Mouse (Mus musculus): ENCODE results near the gene Rps29. TPM values are rescaled to one million over a fixed set of nuclear protein-coding genes. Genes with fewer than 3 reads are reported as not detected.
"Not testable (repeated sequence)": the region's sequence is repeated elsewhere in the genome, so short reads cannot be mapped to it uniquely, and the experiment has no call there.

Gene Rps29
- 940 TPM for polyA plus RNA-seq (2021)

GRCm38 (mm10) chr12:69158765-69159577 lies at the start of gene Rps29:
Rps29 (minus strand) TSS chr12:69159186.
- DNase-seq (ENCODE audit: low read depth, low spot score) (peak; percentile 97), ATAC-seq (peak; percentile 93)
- POLR2A ChIA-PET; H3K27me3 ChIP-seq; in situ Hi-C loops (cut with MboI; ENCODE audit: low pct_unique_long_range_greater_than_20kb): not testable (repeated sequence)
- CTCF ChIA-PET: interaction anchor here (1.6 kb wide), 1 partner anchor 10 kb away, joined by 3 read pairs; no protein-coding TSS in a partner anchor

- in situ Hi-C loops (cut with MboI; ENCODE audit: low pct_unique_long_range_greater_than_20kb): loop anchor here (25.0 kb wide), 1 partner anchor 379 kb away; the partner anchor contains the start of gene Vcpkmt
- TF ChIP-seq CTCF (IDR thresholded peaks at IDR 0.05): peak; percentile 59
- H3K27me3 ChIP-seq: no peaks in the 10 kb centered on the region
- CTCF ChIA-PET: no interaction called here
- POLR2A ChIA-PET: no interaction called here
- ATAC-seq (no peak), DNase-seq (ENCODE audit: low read depth, low spot score) (no peak)
Observed at GRCm38 (mm10) chr12:69208520-69208919, 49.5 kb upstream of the Rps29 start.

GRCm38 (mm10) chr12:69207926-69208325 lies 48.9 kb upstream of the Rps29 start:
- in situ Hi-C loops (cut with MboI; ENCODE audit: low pct_unique_long_range_greater_than_20kb): loop anchor here (25.0 kb wide), 1 partner anchor 379 kb away; the partner anchor contains the start of gene Vcpkmt

GRCm38 (mm10) chr12:69207396-69207795 lies 48.4 kb upstream of the Rps29 start:
- POLR2A ChIA-PET: no interaction called here
- no peaks in the 10 kb centered on the region for H3K27me3 ChIP-seq
- ATAC-seq (no peak), DNase-seq (ENCODE audit: low read depth, low spot score) (no peak)
- in situ Hi-C loops (cut with MboI; ENCODE audit: low pct_unique_long_range_greater_than_20kb): loop anchor here (25.0 kb wide), 1 partner anchor 380 kb away; the partner anchor contains the start of gene Vcpkmt
- no peak for TF ChIP-seq CTCF (IDR thresholded peaks at IDR 0.05)
- CTCF ChIA-PET: no interaction called here

More at GRCm38 (mm10) chr12:69207926-69208325, 48.9 kb upstream of the Rps29 start:
- H3K27me3 ChIP-seq: no peaks in the 10 kb centered on the region
- no peak for TF ChIP-seq CTCF (IDR thresholded peaks at IDR 0.05)
- ChIA-PET CTCF (no interaction called here), POLR2A (no interaction called here)
- ATAC-seq (no peak), DNase-seq (ENCODE audit: low read depth, low spot score) (no peak)

DNA sequence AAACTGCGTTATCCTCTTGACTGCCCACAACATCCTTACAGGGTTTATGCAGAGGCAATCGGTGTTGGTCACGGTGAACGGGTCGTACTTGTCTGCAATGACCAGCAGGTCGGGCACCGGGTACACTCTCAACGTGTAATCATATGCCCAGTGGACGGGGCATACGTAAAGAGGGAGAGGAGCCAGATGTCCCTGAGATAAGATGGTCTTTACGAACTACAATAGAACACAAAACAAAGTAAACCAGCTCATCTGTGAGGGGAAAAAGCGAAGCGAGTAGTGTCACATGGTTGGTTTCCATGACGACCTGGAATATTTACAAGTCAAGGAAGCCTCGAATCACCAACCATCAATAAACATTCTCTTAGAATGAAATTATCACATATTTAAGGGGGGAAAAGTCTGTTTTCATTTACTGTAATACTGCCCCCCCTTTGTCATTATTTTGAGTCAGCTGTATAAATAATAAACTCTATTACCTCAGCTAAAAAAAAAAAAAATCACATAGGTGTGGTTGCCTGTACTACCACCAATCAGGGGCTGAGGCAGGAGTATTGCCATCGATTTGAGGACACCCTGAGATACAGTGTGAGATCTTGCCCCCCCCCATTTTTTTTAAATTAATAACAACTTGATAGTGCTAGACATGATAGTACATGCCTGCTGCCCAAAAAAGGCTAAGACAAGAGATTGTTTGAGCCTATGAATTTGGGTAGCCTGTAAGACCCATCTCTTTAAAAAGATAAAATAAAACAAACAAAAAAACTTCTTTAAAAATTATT lies 45.3 kb upstream of the Rps29 start, which contains the start of gene Gm49384:
TSS of gene Gm49384 (minus strand) at position 216 of the 782 bp plus-strand sequence.
- H3K27me3 ChIP-seq: no peaks in the 10 kb centered on the region
- CTCF ChIA-PET: no interaction called here
- no peak for TF ChIP-seq CTCF (IDR thresholded peaks at IDR 0.05)
- in situ Hi-C loops (cut with MboI; ENCODE audit: low pct_unique_long_range_greater_than_20kb): loop anchor here (25.0 kb wide), 1 partner anchor 383 kb away; the partner anchor contains the start of gene Vcpkmt
- no peak for ATAC-seq
- POLR2A ChIA-PET: no interaction called here
- DNase-seq (ENCODE audit: low read depth, low spot score): no peak

DNA sequence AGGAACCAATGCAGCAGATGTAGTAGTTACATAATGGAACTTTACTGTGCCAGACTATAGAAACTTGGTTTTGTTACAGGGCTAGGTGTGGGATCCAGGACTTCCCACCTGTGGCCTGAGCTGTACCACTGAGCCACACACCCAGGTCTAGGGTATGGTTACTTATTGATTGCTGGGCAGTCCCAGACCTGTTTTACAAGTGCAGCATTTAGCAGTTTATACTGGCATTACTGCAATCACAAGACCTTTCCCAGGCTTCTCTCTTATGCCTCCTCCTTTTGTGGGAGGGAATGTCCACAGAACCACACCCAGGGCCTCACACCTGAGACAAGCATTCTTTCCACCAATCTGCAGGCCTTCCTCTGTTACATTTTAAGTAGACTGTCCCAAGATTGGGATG lies 40.0 kb upstream of the Rps29 start:
- no peak for ATAC-seq
- no peak for DNase-seq (ENCODE audit: low read depth, low spot score)
- in situ Hi-C loops (cut with MboI; ENCODE audit: low pct_unique_long_range_greater_than_20kb): no loop called here
- POLR2A ChIA-PET: no interaction called here
- CTCF ChIA-PET: no interaction called here
- no peaks in the 10 kb centered on the region for H3K27me3 ChIP-seq
- no peak for TF ChIP-seq CTCF (IDR thresholded peaks at IDR 0.05)

DNA sequence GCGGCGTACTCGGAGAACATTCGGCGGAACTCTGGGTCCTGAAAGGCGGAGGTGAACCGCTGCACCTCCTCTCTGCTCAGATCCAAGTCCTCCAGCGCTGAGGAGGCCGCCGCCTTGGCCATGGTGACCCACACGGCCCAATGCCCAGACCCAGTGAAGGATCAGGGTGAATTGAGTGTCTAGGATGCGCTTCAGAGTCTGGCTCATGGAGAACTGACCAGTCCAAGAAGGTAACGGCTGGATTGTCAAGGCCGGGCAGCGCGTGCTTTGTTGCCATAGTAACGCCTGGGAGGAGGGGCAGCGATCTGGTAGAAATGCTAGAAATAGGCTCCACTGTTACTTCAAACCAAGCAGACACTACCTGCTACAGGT lies 39.2 kb upstream of the Rps29 start, which contains the start of gene Dnaaf2:
TSS of gene Dnaaf2 (minus strand) at position 266 of the 372 bp plus-strand sequence.
- TF ChIP-seq CTCF (IDR thresholded peaks at IDR 0.05): no peak
- DNase-seq (ENCODE audit: low read depth, low spot score): no peak
- in situ Hi-C loops (cut with MboI; ENCODE audit: low pct_unique_long_range_greater_than_20kb): no loop called here
- ChIA-PET CTCF (no interaction called here), POLR2A (no interaction called here)
- no peaks in the 10 kb centered on the region for H3K27me3 ChIP-seq
- ATAC-seq: peak; percentile 32

- no peaks in the 10 kb centered on the region for H3K27me3 ChIP-seq
- CTCF ChIA-PET: no interaction called here
- ATAC-seq (peak; percentile 62), DNase-seq (ENCODE audit: low read depth, low spot score) (no peak)
- in situ Hi-C loops (cut with MboI; ENCODE audit: low pct_unique_long_range_greater_than_20kb): no loop called here
- no peak for TF ChIP-seq CTCF (IDR thresholded peaks at IDR 0.05)
- POLR2A ChIA-PET: interaction anchor here (1.4 kb wide), 1 partner anchor 13 kb away, joined by 6 read pairs; the partner anchor contains the start of genes Mgat2 and Rpl36al
Observed at GRCm38 (mm10) chr12:69197378-69198163, 38.6 kb upstream of the Rps29 start.

- H3K27me3 ChIP-seq: no peaks in the 10 kb centered on the region
- no peak for DNase-seq (ENCODE audit: low read depth, low spot score)
- ChIA-PET CTCF (no interaction called here), POLR2A (interaction anchor here (0.5 to 1.4 kb wide), 3 partner anchors 12 to 97 kb away, joined by 3 to 6 read pairs (median 5); partner anchors contain the start of genes Mgat2 and Rpl36al)
- no peak for TF ChIP-seq CTCF (IDR thresholded peaks at IDR 0.05)
- in situ Hi-C loops (cut with MboI; ENCODE audit: low pct_unique_long_range_greater_than_20kb): no loop called here
- ATAC-seq: peak; percentile 78
Observed at GRCm38 (mm10) chr12:69196444-69197377, 37.7 kb upstream of the Rps29 start, which contains the start of gene Gm49383. Gm49383 (minus strand) TSS chr12:69197104.
